Mouse (Mus musculus): Measurements from ENCODE around the gene Gtf3c6.

GRCm38 (mm10) chr10:40284179-40284831, 26.4 kb upstream of the Gtf3c6 start:
- TF ChIP-seq POLR2A (IDR thresholded peaks at IDR 0.05; ENCODE audit: borderline replicate concordance, extremely low read depth, insufficient read depth, insufficient read length, poor library complexity, severe bottlenecking): no peak
- TF ChIP-seq CTCF (IDR thresholded peaks at IDR 0.05; ENCODE audit: borderline replicate concordance, extremely low read depth, insufficient read depth, insufficient read length): no peak
